Mouse (Mus musculus) stomach, embryonic 16.5 days (tissue): ENCODE results near the gene Bend7. TPM values are rescaled to one million over a fixed set of nuclear protein-coding genes. Genes with fewer than 3 reads are reported as not detected.
A peak's percentile ranks its signal among the peaks of the same experiment; 100 is the strongest.

Experiments used
- ATAC-seq: fragments of 200-750 bp; cut with Nextera tagmentation; 2 replicates; pipeline ENCODE4 v1.8.0; 2017; ENCODE audit warnings: moderate number of reproducible peaks, moderate TSS enrichment; ENCODE audit not compliant: insufficient read depth, low FRiP score
- H3K27ac ChIP-seq: fragments of 300-500 bp; sonication (generic); 2 replicates; pipeline ENCODE4 v1.5.1; 2014; ENCODE audit warnings: low read length
- H3K27me3 ChIP-seq: fragments of 300-500 bp; sonication (generic); 2 replicates; pipeline ENCODE4 v1.6.1; 2014; ENCODE audit warnings: low read length, control low read depth, mixed read lengths; ENCODE audit not compliant: control insufficient read depth, insufficient read depth
- H3K36me3 ChIP-seq: fragments of 300-500 bp; sonication (generic); 2 replicates; pipeline ENCODE4 v1.6.1; 2014; ENCODE audit warnings: low read length; ENCODE audit not compliant: control insufficient read depth, insufficient read depth
- H3K4me1 ChIP-seq: fragments of 300-500 bp; sonication (generic); 2 replicates; pipeline ENCODE4 v1.6.1; 2014; ENCODE audit warnings: low read length, control low read depth, mixed read lengths; ENCODE audit not compliant: control insufficient read depth, insufficient read depth
- H3K4me2 ChIP-seq: fragments of 300-500 bp; sonication (generic); 2 replicates; pipeline ENCODE4 v1.6.1; 2014; ENCODE audit warnings: low read depth, low read length, mixed read lengths
- H3K4me3 ChIP-seq: fragments of 300-500 bp; sonication (generic); replicated peaks from 2 replicates; pipeline ENCODE4 v1.5.1; 2014; ENCODE audit warnings: mild to moderate bottlenecking, low read length
- H3K9ac ChIP-seq: fragments of 300-500 bp; sonication (generic); 2 replicates; pipeline ENCODE4 v1.6.1; 2014; ENCODE audit warnings: low read length
- H3K9me3 ChIP-seq: fragments of 300-500 bp; sonication (generic); replicated peaks from 2 replicates; pipeline ENCODE4 v1.6.1; 2016; ENCODE audit warnings: low read length, control low read depth; ENCODE audit not compliant: control insufficient read depth
- WGBS: fragments of 180-500 bp; shearing (Covaris S2); extraction: QIAGEN DNeasy Blood & Tissue Kit; methylation state at CpG from one replicate; pipeline ENCODE4 v1.1.7; 2014; 5-methylcytosine and 5-hydroxymethylcytosine counted together
- polyA plus RNA-seq: library from polyadenylated mRNA; unstranded; fragments of >200 nt; fragmentation: Nextera tagmentation; extraction: Ambion mirVana; gene quantifications from 2 replicates; pipeline ENCODE4 v1.2.1, GENCODE M21; 2015

Gene Bend7
- 2.9 and 3.6 TPM in 2 replicates for polyA plus RNA-seq

DNA sequence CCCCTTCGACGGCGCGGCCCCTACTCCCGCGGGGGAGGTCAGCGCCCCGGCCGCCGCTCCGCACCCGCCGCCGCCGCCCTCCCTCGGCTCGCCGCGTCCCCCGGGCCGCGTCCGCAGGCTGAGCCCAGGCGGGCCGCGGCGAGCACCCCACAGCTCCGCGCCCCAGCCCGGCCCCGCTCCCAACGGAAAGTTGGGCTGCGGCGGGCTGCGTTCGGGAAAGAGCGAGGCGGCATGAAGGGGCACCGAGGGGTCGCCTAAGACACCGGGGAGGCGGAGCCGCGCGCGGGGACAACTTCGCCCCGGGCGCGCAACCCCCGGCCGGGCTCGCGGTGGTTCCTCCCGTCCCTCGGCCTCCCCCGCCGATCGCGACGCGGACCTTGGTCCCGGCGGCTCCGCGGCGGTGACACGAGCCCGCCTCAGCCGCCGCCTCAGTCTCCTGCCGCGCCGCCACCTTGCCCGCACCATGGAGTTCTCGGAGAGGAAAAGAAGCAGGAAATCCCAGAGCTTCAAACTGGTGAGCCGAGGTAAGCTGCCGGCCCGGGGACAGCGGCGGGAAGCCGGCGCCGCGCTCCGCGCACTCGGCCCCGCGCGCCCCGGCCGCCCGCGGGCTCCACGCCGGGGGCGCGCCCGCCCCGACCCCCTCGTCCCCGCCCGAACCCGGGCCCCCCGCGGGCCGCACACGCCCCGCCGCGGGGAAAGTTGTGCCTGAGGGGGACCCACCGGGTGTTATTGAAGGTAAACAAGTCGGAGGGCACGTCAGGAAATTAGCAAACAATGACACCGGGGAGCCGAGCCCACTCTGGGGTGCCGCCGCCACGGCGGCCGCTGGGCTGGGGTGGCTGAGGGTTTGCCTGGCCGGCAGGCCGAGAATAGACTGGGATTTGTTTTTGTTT lies at the start of gene Bend7:
TSS of gene Bend7 (plus strand) at position 63 of the 893 bp plus-strand sequence.
- ATAC-seq, result peak; percentile 89
- peak within 1 kb of the TSS; percentile 72 for H3K4me3 ChIP-seq
- H3K27me3 ChIP-seq, result no peaks in the 10 kb centered on the region
- under 1% methylated on average over 106 of the region's 124 CpGs for WGBS
- peak within 1 kb of the TSS; percentile 81 for H3K9ac ChIP-seq
- peak within 1 kb of the TSS; percentile 42 for H3K27ac ChIP-seq
- H3K4me2 ChIP-seq, result peak within 1 kb of the TSS; percentile 87
- H3K9me3 ChIP-seq, result no peaks in the 10 kb centered on the region
- H3K4me1 ChIP-seq, result peaks cover 3% of the 10 kb centered on the region; the same call in 1 of the 2 replicates
- no peaks in the 10 kb centered on the region for H3K36me3 ChIP-seq

DNA sequence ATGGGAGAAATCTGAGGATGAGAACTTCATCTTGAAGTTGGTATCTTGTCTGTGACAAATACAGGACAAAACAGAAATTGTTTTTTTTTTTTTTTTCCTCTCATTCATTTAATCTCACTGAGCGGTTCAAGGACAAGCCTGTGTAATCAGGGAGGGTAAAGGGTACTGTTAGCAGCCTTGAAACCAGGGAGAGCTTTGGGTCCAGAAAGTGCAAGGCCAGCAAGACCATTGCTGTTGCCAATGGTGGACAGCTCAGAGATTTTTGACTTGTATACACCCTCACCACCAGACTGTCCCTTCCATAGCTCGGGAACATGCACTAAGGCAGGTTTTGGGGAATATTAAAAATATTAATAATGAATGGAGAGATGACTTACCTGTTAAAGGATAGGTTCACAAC lies 49.0 kb upstream of the Bend7 start:
- no peak for ATAC-seq
- Histone ChIP-seq H3K27ac (no peak overlapping the region), H3K4me1 (no peaks in the 10 kb centered on the region), H3K36me3 (no peaks in the 10 kb centered on the region), H3K4me3 (no peak overlapping the region), H3K4me2 (no peak overlapping the region), H3K9ac (no peak overlapping the region), H3K27me3 (no peaks in the 10 kb centered on the region), H3K9me3 (no peaks in the 10 kb centered on the region)
- WGBS, result 76% methylated on average over 2 of the region's 2 CpGs

DNA sequence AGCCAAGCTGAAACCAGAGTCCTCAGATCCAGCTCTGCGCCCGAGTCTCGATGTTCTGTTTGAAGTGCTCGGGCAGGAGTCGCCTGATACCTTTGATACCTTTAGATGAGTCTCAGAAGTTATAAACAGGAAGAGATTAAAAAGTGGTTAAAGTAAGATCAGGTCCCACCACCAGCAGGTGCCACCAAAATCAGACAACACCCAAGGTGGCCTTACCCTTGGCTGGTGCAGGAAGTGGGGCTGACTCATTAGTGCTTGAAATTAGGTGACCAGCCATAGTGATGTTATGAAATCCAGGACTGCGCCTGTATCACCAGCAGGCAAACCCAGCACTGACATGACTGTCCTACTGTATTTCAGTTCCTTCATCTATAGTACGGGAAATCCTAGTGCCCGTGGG lies 47.9 kb upstream of the Bend7 start:
- no peaks in the 10 kb centered on the region for H3K9me3 ChIP-seq
- no peaks in the 10 kb centered on the region for H3K4me1 ChIP-seq
- H3K4me2 ChIP-seq, result no peak overlapping the region
- H3K4me3 ChIP-seq, result no peak overlapping the region
- no peak for ATAC-seq
- no peak overlapping the region for H3K9ac ChIP-seq
- no peaks in the 10 kb centered on the region for H3K27me3 ChIP-seq
- 82% methylated on average over 8 of the region's 8 CpGs for WGBS
- H3K36me3 ChIP-seq, result no peaks in the 10 kb centered on the region
- no peak overlapping the region for H3K27ac ChIP-seq

DNA sequence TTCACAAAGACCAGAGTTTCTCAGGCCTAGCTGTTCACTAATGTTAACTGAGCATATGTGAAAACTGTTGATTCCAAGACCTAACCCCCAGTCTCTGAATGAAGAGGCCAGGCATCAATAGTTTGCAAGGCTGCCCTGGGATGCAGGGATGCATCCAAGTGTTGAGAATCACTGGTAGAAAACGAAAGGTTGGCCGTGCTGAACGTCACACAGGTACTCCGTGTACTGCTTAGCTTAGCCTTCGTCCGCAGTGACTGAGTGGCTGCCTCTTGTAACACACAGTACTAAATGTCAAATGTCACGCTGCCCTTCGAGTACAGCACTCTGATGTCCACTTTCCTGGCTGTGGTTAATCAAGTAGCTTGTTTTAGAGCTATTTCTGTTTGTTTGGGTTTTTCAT lies 46.0 kb upstream of the Bend7 start:
- H3K4me3 ChIP-seq, result no peak overlapping the region
- ATAC-seq, result no peak
- H3K9ac ChIP-seq, result no peak overlapping the region
- no peaks in the 10 kb centered on the region for H3K9me3 ChIP-seq
- no peaks in the 10 kb centered on the region for H3K36me3 ChIP-seq
- 82% methylated on average over 8 of the region's 8 CpGs for WGBS
- H3K4me1 ChIP-seq, result no peaks in the 10 kb centered on the region
- H3K27ac ChIP-seq, result no peak overlapping the region
- H3K27me3 ChIP-seq, result no peaks in the 10 kb centered on the region
- H3K4me2 ChIP-seq, result no peak overlapping the region

DNA sequence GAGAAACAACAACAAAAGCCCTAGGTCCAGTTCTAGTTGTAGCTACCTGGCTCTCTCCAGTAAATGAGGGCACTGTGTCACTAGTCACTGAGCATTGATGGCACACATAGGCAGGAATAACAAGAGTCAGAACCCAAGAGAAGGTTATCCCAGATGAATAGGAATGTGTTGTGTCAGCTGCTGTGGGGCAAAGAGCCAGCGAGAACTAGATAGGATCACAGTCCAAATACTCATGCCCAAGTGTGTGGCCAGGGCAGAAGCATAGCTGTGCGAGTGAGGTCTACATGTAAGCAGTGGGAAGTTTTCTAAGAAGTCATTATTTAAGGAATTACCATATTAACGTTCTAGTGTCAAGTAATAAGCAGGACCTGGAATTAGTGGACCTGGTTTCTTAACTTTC lies 37.7 kb upstream of the Bend7 start:
- H3K4me2 ChIP-seq, result no peak overlapping the region
- H3K9ac ChIP-seq, result no peak overlapping the region
- no peak for ATAC-seq
- no peak overlapping the region for H3K27ac ChIP-seq
- no peaks in the 10 kb centered on the region for H3K4me1 ChIP-seq
- no peaks in the 10 kb centered on the region for H3K27me3 ChIP-seq
- H3K4me3 ChIP-seq, result no peak overlapping the region
- 85% methylated on average over 3 of the region's 3 CpGs for WGBS
- no peaks in the 10 kb centered on the region for H3K9me3 ChIP-seq
- H3K36me3 ChIP-seq, result no peaks in the 10 kb centered on the region

DNA sequence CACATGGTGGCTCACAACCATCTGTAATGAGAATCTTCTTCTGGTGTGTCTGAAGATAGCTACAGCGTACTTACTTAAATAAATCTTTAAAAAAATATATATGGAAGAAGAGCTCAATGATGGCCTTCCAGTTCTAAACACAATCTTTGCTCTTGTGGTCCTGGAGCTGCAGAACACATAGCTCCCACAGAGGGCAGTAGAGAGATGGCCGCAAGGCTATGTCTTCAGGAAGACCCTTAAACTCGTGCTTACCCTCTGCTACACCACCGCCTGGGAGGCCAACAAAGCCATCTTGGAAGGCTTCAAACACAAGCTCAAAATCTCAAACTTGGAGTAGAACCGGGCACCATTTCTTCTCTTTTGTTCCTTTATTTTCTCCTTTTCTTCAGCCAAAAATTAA lies 6.4 kb upstream of the Bend7 start:
- no peak overlapping the region for H3K9ac ChIP-seq

DNA sequence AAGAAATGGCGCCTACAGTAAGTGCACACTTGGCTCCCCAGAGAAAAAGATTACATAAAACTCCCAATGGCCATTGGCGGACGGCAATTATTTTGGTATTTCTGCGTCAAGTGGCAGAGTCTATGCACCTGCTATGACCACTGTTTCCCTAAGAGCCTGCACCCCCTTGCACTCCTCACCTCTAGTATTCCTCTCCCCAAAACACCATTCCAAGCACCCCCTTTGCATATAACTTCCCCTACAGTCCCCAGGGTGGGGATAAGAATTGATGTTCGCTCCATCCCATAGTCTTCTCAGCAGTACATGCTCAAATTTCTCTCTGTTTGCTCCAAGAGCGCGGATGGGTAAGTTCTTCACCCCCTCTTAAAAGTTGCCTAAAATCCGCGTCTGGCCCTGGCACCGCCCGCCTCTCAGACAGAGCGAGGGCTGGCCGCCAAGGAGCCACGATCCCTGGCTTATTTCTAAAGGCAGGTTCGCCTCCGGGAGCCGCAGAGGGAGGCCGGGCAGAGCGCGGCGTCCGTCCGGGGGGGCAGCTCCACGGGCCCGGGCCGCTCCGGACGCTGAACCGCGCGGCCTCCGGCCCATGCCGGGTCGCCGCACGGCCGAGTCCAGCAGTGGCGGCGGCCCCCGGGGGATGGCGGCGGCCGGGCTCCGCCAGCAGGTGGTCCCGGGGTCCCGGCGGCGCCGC lies 406 bp upstream of the Bend7 start:
- no peaks in the 10 kb centered on the region for H3K9me3 ChIP-seq
- peak; percentile 73 for ATAC-seq
- peak overlapping the region; percentile 87 for H3K4me2 ChIP-seq
- H3K36me3 ChIP-seq, result no peaks in the 10 kb centered on the region
- peak overlapping the region; percentile 72 for H3K4me3 ChIP-seq
- peaks cover 3% of the 10 kb centered on the region; the same call in 1 of the 2 replicates for H3K4me1 ChIP-seq
- 3% methylated on average over 48 of the region's 49 CpGs for WGBS
- H3K27me3 ChIP-seq, result no peaks in the 10 kb centered on the region
- H3K27ac ChIP-seq, result peak overlapping the region; percentile 42
- H3K9ac ChIP-seq, result peak overlapping the region; percentile 81

More for the DNA sequence above, 6.4 kb upstream of the Bend7 start:
- no peak for ATAC-seq
- no peaks in the 10 kb centered on the region for H3K9me3 ChIP-seq
- H3K36me3 ChIP-seq, result no peaks in the 10 kb centered on the region
- no peak overlapping the region for H3K4me2 ChIP-seq
- H3K27ac ChIP-seq, result no peak overlapping the region
- 55% methylated on average over 5 of the region's 5 CpGs for WGBS
- no peak overlapping the region for H3K4me3 ChIP-seq
- H3K4me1 ChIP-seq, result no peaks in the 10 kb centered on the region
- H3K27me3 ChIP-seq, result no peaks in the 10 kb centered on the region

DNA sequence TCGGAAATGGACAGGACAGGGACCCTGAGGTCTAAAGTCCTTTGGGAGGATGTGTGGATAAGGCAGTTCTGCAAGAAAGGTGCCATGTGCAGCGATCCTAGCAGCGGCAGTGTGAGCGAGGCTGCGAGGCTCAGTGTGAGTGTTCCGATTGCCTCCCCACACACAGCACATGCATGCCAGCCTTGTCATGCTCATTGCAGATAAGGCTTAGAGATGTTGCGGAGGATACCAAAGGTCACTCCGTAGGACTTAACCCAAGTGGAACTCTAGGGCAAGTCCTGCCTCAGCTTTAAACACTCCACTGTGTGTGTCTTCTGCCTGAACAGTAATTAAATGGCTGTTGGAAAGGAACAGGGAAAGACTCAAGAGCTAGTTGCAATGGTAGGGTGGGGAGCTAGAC lies 5.5 kb downstream of the Bend7 start:
- Histone ChIP-seq H3K4me1 (no peaks in the 10 kb centered on the region), H3K9me3 (no peaks in the 10 kb centered on the region), H3K4me2 (no peak overlapping the region), H3K27me3 (no peaks in the 10 kb centered on the region), H3K9ac (no peak overlapping the region), H3K4me3 (no peak overlapping the region), H3K36me3 (no peaks in the 10 kb centered on the region), H3K27ac (no peak overlapping the region)
- 87% methylated on average over 8 of the region's 8 CpGs for WGBS
- ATAC-seq, result no peak

DNA sequence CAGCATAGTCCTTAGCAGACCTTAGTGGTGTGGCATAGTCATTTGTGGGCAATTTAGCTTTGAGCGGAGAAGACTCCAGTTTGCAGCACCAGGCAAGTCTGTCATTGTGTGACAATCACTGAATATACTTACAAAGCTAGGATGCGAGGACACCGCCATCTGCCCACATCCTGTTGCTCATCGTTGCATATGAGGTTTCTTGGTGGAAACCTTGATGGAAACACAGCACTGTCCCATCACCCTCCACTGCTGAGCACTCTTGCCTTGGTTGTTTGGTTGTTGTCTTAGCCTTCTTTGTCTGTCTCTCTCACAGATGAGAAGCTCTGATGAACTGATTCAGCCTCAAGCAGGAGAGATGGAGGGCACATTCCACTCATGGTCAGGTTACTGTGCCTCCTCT lies 12.5 kb downstream of the Bend7 start:
- WGBS, result 87% methylated on average over 4 of the region's 4 CpGs
- ATAC-seq, result no peak
- no peaks in the 10 kb centered on the region for H3K27me3 ChIP-seq
- no peak overlapping the region for H3K4me3 ChIP-seq
- no peak overlapping the region for H3K9ac ChIP-seq
- H3K27ac ChIP-seq, result no peak overlapping the region
- H3K9me3 ChIP-seq, result no peaks in the 10 kb centered on the region
- no peaks in the 10 kb centered on the region for H3K36me3 ChIP-seq
- H3K4me1 ChIP-seq, result no peaks in the 10 kb centered on the region
- no peak overlapping the region for H3K4me2 ChIP-seq
